Mouse (Mus musculus) MN1 (cell line): ENCODE measurements at regions not wholly inside any gene's neighbourhood (a gene's known extent, or its start where the extent isn't known, plus 50 kb on each side); places are given as distances from the start of the nearest gene placed in this dataset.

Experiments
- DNase-seq: peaks from one replicate; pipeline ENCODE4 v3.0.0-alpha.2; 2016; ENCODE audit warnings: low spot score

DNA sequence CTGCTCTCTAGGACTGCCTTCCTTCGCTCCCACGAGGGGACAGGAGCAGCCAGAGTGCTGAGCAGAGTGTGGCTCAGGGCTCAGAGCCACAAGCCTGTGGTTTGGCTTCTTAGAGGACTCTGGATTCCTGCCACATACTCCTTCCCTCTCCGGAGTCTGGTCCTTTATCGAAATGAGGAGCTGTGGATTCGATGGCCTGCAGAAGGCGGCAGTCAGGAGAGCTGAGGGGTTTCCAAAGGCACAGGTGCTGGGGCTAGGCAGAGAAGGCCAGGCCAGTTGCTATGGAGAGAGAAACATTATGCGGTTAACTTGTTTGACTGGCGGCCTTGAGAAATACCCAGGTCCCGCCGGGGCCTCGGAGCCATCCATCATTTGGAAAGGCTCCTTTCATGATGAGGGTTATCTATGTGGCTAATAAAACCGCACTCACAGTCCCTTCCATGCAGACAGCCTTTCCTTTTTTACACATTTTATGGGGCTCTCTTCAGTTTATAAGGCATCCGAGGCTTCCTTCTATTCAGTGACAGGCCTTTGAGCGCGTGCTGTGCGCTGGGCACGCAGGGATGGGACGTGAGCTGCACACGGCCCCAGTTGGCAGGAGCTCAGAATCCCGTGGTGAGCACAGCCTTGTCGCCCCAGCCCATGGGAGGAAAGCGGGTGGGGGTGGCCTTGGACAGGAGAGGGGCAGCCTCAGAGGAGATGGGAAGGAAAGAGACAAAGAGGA lies 61.2 kb upstream of the Gjb5 start:
- peak; percentile 62 for DNase-seq

DNA sequence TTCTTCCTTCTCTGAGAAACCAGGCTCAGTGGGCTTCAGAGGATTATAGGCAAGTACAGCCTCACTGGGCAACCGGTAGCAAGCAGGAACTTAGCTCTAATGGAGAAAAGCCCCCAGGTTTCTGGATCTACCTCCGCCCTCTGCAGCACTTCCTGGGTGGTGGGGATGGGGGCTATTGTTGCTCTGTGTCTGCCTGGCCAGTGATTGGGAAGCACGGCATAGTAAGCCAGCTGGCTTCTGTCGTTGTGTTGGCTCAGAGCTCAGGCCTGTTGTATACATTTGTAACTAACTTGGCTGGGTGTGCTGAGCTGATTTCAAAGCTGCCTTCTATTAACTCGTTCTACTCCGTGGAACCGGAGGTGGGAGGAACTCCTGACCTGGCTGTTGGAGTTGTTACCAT lies 58.9 kb upstream of the Gjb5 start:
- DNase-seq, result no peak

DNA sequence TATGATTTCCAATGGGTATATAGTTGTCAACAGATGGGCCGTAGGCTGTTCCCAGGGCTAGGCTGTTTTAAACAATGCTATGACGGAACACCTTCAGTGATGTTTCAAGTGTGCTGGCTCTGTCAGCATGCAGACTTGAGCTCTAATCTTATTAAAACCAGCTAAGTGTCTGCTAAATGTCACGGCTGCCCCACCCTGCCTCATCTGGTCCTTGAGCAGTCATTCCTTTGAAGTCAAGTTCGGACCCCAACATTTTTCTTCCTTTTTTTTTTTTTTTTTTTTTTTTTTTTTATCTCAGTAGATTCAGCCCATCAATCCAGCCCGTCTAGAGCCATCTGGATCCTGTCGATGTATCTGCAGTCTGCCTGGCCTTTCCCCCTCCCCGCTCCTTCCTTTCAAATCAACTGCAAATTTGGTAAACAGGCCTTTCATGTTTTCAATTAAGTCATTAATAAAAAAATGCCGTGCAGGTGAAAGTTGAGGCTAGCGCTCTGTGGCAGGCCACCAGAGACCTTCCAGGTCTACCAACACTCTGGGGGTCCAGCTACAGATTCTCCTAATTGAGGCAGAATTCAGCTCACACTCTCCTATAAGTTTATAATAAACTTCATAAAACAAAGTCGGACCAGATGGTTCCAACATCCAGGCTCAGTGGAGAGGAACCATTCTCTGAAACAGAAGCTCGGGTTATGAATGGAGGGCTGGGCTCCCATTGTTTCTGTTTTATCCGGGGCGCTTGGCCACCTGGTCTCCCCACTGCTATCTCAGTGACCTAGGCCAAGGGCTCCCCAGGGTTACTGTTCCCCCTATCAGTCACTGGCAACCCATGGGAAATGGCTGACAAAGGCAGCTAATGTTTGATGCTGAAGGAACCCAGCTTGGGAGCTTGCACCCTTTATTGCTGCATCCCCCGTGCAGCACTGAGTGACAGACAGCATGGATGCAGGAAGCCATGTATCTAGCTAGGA lies 56.3 kb upstream of the Gjb5 start:
- DNase-seq, result peak; percentile 83
